Comparison of ENCODE assay signal across 10 mouse cellular contexts in the genomic region with DNA sequence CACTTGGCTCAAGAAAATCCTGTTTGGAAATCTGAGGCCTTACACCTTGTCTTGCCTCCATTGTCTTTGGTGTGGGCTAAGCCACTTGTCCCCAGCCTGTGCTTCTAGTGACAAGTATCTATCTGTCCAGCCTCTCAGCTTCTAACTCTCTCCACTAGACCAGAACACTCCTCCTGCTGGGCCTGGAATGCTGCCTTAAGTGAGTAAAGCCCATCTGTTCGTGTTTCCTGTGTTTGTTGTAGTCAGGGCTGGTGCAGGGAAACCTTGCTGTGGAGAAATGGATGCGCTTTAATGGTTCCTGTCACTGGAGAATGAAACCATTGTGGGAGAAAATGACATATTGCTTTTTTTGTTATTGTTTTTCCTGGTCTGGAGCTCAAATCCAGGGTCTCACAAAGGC. TPM values are rescaled to one million over a fixed set of nuclear protein-coding genes. Genes with fewer than 3 reads are reported as not detected.
DNase-seq lines count a peak whose midpoint lies in the region.
"Had no signal": no experiment of that assay in that cellular context is flagged by ENCODE, and none has a peak within 500 bp of the region (broad histone marks: within the 10 kb centered on the region; RNA-seq: fewer than 3 reads in every experiment).

No protein-coding gene starts in this region.

- DNase-seq in frontal cortex, postnatal 36 days (ENCODE audit: low spot score in 2 of 2): peak; percentile 21 to 33
- DNase-seq in frontal cortex, postnatal 10 days (ENCODE audit: low spot score in 2 of 2): no peak
- peak; percentile 59 for DNase-seq in NIH3T3 (ENCODE audit: low read depth)
- DNase-seq in embryo, embryonic 11 days: peak; percentile 39
- peak; percentile 51 to 54 for DNase-seq in kidney, postnatal 36 days
- DNase-seq in c-Kit-positive CD71-positive TER-119-positive erythroid progenitor cells, embryonic 14.5 days (ENCODE audit: low spot score): no peak
- no peak for DNase-seq in adrenal gland, postnatal 10 days
- DNase-seq in adrenal gland, adult (ENCODE audit: inconsistent age in 2 of 2, low spot score in 1 of 2): no peak
- DNase-seq: gastrocnemius, postnatal 10 days had no signal

RNA-seq across cellular contexts. Expression of a gene that starts 11.4 kb away (rescaled TPM):
- under 1 TPM; 0.15 to 0.39 TPM for total RNA-seq in adrenal gland, postnatal 10 days (2021)
- total RNA-seq: gastrocnemius, postnatal 10 days; layer of hippocampus, adult 2 months had no signal

RNA-seq across cellular contexts. Expression of a gene that starts 56.1 kb away (rescaled TPM):
- 100 to 1,000 TPM; 269 to 277 TPM for total RNA-seq in adrenal gland, postnatal 10 days (2021)

Comparison
In these comparisons a context has a peak if more than half of its experiments do, and no peak if none do; other contexts are left out.
1. DNase-seq: peak in frontal cortex, postnatal 36 days (2 of 2), NIH3T3 (single experiment), embryo, embryonic 11 days (single experiment) and kidney, postnatal 36 days (2 of 2); none in frontal cortex, postnatal 10 days (0 of 2), c-Kit-positive CD71-positive TER-119-positive erythroid progenitor cells, embryonic 14.5 days (single experiment), adrenal gland, postnatal 10 days (single experiment) and adrenal gland, adult (0 of 2).